Mouse (Mus musculus): ENCODE measurements around the gene Tspan11.
A peak's percentile ranks its signal among the peaks of the same experiment; 100 is the strongest.

The Tspan11 gene

DNA sequence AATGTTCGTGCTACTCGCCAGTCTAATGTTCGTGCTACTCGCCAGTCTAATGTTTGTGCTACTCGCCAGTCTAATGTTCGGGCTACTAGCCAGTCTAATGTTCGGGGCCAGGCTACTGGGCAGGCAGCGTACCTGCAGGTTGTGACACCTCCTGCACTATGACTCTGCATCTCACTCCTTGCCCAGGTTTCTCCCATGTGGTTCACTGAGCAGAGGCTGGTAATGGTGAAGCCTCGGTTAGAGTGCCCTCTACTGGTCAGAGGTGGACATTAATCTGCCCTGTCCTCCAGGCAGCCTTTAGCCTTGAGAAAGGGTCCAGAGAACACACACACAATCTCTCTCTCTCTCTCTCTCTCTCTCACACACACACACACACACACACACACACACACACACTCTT, 58.3 kb downstream of the Tspan11 start:
- DNase-seq: peak; percentile 56

GRCm38 (mm10) chr6:127948656-127949055, 61.3 kb downstream of the Tspan11 start:
- no peak for DNase-seq

GRCm38 (mm10) chr6:127949885-127950284, 62.5 kb downstream of the Tspan11 start:
- DNase-seq: no peak

GRCm38 (mm10) chr6:127953071-127953470, 65.7 kb downstream of the Tspan11 start:
- DNase-seq: no peak

GRCm38 (mm10) chr6:127956172-127956571, 68.8 kb downstream of the Tspan11 start:
- DNase-seq: no peak

DNA sequence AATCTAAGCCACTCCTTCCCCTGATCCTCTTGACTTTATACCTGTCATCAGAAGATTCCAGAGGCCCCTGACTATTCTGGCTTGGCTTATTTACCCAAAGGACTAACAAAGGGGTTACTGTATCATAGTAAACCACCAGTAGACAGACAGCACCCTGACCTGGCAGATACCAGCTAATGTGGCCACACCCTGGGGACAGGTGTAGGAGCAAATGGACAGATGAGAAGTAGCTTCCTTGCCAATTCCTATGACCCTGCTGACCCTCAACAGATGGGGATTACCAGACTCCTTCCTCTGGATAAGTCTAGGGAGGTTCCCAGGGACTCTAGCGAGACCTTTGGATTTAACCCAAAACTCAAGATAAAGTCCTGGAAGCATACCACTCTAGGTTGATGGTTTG, 72.8 kb downstream of the Tspan11 start:
- no peak for DNase-seq

- DNase-seq: no peak
Observed at GRCm38 (mm10) chr6:127965497-127965896, 78.1 kb downstream of the Tspan11 start.

DNA sequence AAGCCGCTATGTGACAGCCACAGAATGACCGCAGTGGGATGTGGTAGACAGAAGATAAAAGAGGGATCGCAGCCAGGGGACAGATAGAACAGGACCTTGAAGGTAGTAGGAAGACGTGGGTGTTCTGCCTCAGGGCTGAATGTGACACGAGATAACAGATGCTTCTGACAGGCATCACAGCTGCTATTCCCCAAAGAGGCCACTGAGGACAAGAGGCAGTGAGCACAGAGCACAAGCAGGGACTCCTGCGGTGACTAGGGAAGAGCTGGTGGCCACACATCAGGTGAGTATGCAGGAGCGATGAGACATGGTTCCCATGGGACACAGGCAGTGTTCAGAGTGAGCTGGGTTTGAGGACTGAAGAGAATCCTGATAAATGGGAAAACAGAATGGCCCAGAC, 82.3 kb downstream of the Tspan11 start:
- DNase-seq: no peak

GRCm38 (mm10) chr6:127970120-127970519, 82.7 kb downstream of the Tspan11 start:
- DNase-seq: peak; percentile 68

DNA sequence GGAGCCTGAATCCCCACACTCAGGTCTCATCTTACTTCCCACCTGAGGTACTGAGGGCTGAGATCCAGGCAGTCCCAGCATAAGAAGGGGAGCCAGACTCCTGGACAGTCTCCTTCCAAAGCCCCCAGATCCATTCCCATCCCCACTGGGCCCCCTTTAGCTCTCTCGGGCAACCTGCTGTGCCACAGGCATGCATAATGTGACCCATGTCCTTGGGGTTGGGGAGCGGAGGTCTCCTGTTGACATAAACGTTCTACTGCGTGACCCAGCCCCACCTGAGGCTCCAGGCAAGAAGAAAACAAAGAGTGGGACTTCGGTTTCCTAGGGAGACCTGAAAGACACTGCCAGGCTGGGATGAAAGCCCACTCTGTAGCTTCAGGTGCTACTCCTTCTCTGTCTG, 83.5 kb downstream of the Tspan11 start:
- DNase-seq: no peak

- DNase-seq: no peak
Observed at GRCm38 (mm10) chr6:127971931-127972330, 84.5 kb downstream of the Tspan11 start.

GRCm38 (mm10) chr6:127973553-127973952, 86.2 kb downstream of the Tspan11 start:
- no peak for DNase-seq

DNA sequence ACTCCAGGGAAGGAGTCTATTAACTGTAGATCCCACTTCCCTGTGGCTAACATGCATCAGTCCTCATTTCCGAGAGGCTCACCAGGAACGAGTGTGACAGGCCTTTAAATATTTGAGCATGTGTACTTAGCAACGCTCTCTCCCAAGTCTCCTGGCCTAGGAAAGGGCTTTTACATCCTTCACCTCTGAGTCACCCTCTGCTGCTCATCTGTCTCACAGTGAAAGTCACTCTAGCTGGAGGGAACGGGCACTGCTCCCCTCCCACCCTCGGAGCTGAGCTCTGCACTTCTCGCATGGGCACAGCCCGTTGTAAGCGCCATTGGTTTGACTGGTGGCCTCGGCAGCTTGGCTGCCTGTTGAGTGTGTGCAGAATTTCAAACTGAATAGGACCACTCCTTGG, 86.6 kb downstream of the Tspan11 start:
- no peak for DNase-seq

GRCm38 (mm10) chr6:127976695-127977094, 89.3 kb downstream of the Tspan11 start:
- no peak for DNase-seq

GRCm38 (mm10) chr6:127978941-127979340, 91.6 kb downstream of the Tspan11 start:
- no peak for DNase-seq

DNA sequence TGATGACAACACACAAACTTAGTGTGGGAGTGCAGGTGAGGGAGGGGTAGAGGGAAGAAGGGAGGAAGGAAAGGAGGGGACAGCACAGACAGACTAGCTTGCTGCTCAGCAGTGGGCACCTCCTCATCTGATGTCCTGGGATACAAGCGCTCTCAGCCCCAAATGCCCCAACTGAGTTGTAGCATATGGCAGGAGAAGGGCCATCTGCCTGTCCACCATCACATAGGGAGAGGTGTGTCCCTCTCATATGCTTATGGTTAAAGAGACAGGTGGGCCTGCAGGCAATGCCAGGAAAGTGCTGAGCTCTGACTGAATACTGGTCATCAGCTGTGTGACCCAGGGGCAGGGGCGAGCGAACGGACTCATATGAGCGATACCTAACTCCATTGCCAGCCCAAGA, 92.4 kb downstream of the Tspan11 start:
- DNase-seq: no peak

DNA sequence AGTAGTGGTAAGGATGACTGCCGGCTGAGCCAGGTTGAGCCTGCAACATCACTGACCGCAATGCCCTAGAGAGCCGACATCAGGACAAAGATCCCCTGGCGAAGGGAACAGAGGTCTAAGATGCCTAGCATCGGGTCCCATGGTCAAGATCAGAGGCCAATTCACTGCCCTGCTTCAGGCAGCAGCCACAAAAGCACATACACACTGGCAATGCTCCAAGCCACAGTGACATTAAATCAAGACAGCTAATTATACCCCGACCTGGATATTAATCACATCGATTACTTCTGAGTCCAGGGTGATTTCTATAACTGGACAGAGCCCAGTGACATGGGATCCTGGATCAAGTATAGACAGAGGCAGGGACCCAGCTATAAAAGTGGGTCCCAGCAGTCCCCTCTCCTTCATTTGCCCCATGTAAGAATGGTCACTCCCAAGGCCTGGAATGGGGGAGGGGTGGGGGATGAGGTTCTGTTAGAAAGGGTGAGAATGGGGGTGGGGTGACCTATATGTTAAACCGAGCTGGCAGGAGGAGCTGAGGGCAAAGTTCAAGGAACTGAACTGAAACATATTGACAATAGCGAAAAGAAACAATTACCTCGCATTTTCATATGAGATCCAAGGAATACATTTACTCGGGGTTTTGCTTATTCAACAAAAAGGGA, 93.1 kb downstream of the Tspan11 start:
- no peak for DNase-seq

DNA sequence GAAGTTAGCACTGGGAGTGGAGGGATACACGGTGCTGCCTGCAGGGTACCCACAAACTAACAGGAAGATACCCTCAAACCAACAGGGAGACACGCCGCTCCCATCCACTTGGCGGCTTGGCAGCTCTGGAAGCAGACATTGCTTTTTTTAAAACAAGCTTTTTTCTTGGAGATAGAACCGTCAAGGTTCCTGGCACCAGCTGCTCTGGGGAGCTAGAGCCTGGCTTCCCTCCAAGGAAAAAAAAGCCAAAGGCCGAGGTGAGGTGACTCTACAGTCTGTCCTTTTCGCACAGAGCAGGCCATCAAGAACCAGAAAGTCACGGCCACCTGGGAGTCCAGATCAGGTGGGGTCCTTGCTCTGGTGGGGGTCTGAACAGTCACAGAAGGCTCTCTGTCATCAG, 93.8 kb downstream of the Tspan11 start:
- DNase-seq: no peak

- DNase-seq: no peak
Observed at GRCm38 (mm10) chr6:127986357-127986756, 99.0 kb downstream of the Tspan11 start.

GRCm38 (mm10) chr6:127987374-127987773, 100.0 kb downstream of the Tspan11 start:
- no peak for DNase-seq

DNA sequence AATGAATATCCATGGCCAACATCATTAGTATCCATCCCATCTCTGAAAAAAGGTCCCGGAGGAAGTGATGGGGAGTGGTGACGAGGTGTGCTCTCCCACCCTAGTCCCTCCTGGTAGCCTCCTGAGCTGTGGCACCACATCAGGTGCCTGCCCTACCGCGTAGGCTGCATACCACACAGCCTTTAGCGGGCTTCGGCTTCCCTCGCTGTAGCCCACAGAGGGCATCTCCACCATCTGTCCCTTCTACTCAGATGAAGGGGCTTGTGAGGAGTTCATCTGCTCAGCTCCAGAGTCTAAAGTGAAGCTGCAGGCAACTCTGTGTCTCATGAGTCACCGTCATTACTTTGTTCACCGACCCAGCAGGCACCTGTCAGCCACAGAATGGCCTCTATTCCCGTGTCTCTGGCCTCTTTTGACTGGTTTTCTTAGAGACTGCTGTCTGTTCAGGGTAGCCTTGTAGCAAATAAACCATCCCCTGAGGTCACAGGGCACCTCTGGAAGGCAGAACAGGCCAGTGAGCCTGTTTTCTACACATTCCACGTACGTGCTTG, 101.6 kb downstream of the Tspan11 start:
- no peak for DNase-seq

DNA sequence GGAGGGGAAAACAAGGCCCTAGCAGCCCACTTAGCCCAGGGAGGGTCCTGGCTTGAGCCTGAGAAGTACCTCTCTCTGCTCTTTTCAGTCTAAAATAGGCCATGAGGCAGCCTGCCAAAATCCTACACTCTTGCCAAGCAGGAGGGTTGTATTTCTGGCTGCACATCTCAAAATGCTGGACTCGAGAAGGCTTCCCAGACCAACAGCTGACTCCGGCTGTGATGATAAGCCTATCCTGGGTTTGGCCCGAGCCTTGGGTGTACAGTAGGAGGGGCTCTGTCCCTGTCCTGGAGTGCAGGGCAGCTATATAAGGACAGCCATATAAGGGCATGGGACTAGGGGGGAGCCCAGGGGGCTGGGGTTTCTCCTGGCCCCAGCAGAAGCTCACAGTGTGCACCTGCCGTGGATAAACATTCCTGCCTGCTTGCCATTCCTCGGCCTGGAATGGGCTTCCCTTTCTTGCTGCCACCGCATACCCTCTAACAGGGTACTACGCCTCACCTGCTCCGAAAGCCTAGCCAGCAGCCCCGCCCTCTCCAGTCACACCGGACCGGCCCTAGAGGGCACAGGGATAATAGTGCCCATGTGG, 102.3 kb downstream of the Tspan11 start:
- peak; percentile 20 for DNase-seq

- DNase-seq: no peak
Observed at GRCm38 (mm10) chr6:127991509-127992176, 104.3 kb downstream of the Tspan11 start.

- DNase-seq: no peak
Observed at GRCm38 (mm10) chr6:127992993-127993392, 105.6 kb downstream of the Tspan11 start.

All from liver (tissue).